Mouse (Mus musculus) limb, embryonic 12.5 days (tissue): ENCODE results near the gene Lmntd1. TPM values are rescaled to one million over a fixed set of nuclear protein-coding genes. Genes with fewer than 3 reads are reported as not detected.

Source experiments
- ATAC-seq: fragments of 200-750 bp; cut with Nextera tagmentation; 2 replicates; pipeline ENCODE4 v1.8.0; 2017; ENCODE audit warnings: low read depth, moderate TSS enrichment; ENCODE audit not compliant: insufficient number of reproducible peaks, insufficient read depth, low FRiP score, low TSS enrichment
- H3K27ac ChIP-seq: fragments of 300-500 bp; sonication (generic); 2 replicates; pipeline ENCODE4 v1.5.1; 2016; ENCODE audit warnings: mild to moderate bottlenecking, moderate library complexity
- H3K27me3 ChIP-seq: fragments of 300-500 bp; sonication (generic); 2 replicates; pipeline ENCODE4 v1.6.1; 2016; ENCODE audit warnings: mild to moderate bottlenecking, moderate library complexity
- H3K36me3 ChIP-seq: fragments of 300-500 bp; sonication (generic); 2 replicates; pipeline ENCODE4 v1.6.1; 2016; ENCODE audit warnings: mild to moderate bottlenecking, moderate library complexity
- H3K4me1 ChIP-seq: fragments of 300-500 bp; sonication (generic); replicated peaks from 2 replicates; pipeline ENCODE4 v1.6.1; 2016
- H3K4me2 ChIP-seq: fragments of 300-500 bp; sonication (generic); 2 replicates; pipeline ENCODE4 v1.6.1; 2016; ENCODE audit warnings: mild to moderate bottlenecking, moderate library complexity
- H3K4me3 ChIP-seq: fragments of 300-500 bp; sonication (generic); replicated peaks from 2 replicates; pipeline ENCODE4 v1.5.1; 2016; ENCODE audit warnings: mild to moderate bottlenecking
- H3K9ac ChIP-seq: fragments of 300-500 bp; sonication (generic); replicated peaks from 2 replicates; pipeline ENCODE4 v1.6.1; 2016; ENCODE audit warnings: mild to moderate bottlenecking, moderate library complexity
- H3K9me3 ChIP-seq: fragments of 300-500 bp; sonication (generic); 2 replicates; pipeline ENCODE4 v1.6.1; 2016; ENCODE audit warnings: mild to moderate bottlenecking, moderate library complexity
- WGBS: fragments of 180-500 bp; shearing (Covaris S2); methylation state at CpG from one replicate; pipeline ENCODE4 v1.1.7; 2016; 5-methylcytosine and 5-hydroxymethylcytosine counted together
- polyA plus RNA-seq: library from polyadenylated mRNA; unstranded; fragments of >200 nt; fragmentation: Nextera tagmentation; extraction: Ambion mirVana; gene quantifications from 2 replicates; pipeline ENCODE4 v1.2.1, GENCODE M21; 2016

The Lmntd1 gene
- polyA plus RNA-seq, 1 experiment from 2014 or later: 0.18 TPM

DNA sequence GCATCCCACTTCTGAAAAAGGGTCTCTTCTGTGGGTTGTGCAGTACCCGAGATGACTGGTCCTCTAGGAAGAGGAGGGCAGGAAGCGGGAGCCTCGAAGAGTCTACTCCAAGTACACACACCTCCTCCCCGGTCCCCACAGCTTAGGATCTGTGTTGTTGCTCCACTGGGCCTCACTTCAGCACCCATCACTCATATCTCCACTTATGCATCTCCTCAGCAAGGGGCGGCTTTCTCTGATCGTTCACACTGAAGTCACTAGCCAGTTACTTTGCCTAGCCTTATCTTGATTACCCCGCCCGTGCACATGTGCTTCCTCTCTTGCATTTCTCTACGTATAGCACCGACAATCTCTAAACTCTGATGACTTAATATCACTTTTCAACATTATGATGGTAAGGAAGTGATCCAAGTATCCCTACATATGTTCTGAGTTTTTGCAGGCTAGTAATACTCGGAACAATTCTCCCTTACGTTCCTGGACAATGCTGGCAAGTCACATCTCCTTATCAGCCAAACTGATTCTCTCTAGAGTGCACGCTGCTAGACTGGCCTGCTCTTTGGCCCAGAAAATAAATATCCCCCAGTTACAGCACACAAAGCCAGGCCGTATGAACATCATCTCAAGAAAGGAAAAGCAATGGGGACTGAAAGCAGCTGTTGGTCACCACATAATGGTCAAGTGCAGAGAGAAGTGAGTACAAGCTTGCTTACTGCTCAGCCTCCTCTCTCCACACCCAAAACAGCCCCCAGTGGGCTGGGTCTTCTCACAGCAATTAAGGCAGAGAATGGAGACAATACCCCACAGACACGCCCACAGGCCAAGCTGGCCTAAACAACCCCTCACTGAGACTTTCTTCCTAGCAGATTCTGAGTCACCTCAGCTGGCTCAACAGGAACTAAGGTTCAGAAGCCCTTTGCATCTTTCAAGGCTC lies 56.8 kb downstream of the Lmntd1 start:
- H3K4me1 ChIP-seq: no peaks in the 10 kb centered on the region
- no peaks in the 10 kb centered on the region for H3K27me3 ChIP-seq
- H3K4me2 ChIP-seq: no peak overlapping the region
- peaks cover 5% of the 10 kb centered on the region; the same call in 1 of the 2 replicates for H3K9me3 ChIP-seq
- no peak overlapping the region for H3K4me3 ChIP-seq
- 89% methylated on average over 15 of the region's 15 CpGs for WGBS
- no peak overlapping the region for H3K27ac ChIP-seq
- no peak overlapping the region for H3K9ac ChIP-seq
- H3K36me3 ChIP-seq: no peaks in the 10 kb centered on the region
- no peak for ATAC-seq

DNA sequence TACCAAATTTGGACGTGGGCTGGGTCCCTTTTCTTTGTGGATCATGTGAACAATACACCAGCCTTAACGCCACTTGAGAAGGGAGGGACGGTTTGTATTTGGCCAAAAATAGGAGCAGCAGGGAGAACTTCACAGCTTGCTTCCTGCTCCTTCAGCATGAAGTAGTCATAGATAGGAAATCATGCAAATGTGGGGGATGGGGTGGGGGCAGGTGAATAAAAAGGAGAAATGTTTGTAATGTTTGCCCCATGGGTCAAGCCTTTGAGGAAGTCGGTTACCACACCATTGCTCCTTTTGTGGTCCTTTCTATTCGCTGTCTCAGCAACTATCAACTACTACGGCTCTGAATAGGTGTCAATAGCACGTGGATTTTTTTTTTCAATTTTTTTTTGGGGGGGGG lies 60.9 kb downstream of the Lmntd1 start:
- H3K9me3 ChIP-seq: peaks cover 5% of the 10 kb centered on the region; the same call in 1 of the 2 replicates
- no peak overlapping the region for H3K4me3 ChIP-seq
- no peaks in the 10 kb centered on the region for H3K4me1 ChIP-seq
- no peaks in the 10 kb centered on the region for H3K27me3 ChIP-seq
- no peaks in the 10 kb centered on the region for H3K36me3 ChIP-seq
- H3K27ac ChIP-seq: no peak overlapping the region
- WGBS: 80% methylated on average over 7 of the region's 7 CpGs
- H3K9ac ChIP-seq: no peak overlapping the region
- ATAC-seq: no peak
- no peak overlapping the region for H3K4me2 ChIP-seq

GRCm38 (mm10) chr6:145552817-145553216 lies 61.3 kb downstream of the Lmntd1 start:
- ATAC-seq: no peak
- WGBS: 92% methylated on average over 3 of the region's 3 CpGs
- no peak overlapping the region for H3K9ac ChIP-seq
- H3K27me3 ChIP-seq: no peaks in the 10 kb centered on the region
- no peaks in the 10 kb centered on the region for H3K4me1 ChIP-seq
- H3K9me3 ChIP-seq: peaks cover 5% of the 10 kb centered on the region; the same call in 1 of the 2 replicates
- no peaks in the 10 kb centered on the region for H3K36me3 ChIP-seq
- H3K4me2 ChIP-seq: no peak overlapping the region
- no peak overlapping the region for H3K27ac ChIP-seq
- H3K4me3 ChIP-seq: no peak overlapping the region

DNA sequence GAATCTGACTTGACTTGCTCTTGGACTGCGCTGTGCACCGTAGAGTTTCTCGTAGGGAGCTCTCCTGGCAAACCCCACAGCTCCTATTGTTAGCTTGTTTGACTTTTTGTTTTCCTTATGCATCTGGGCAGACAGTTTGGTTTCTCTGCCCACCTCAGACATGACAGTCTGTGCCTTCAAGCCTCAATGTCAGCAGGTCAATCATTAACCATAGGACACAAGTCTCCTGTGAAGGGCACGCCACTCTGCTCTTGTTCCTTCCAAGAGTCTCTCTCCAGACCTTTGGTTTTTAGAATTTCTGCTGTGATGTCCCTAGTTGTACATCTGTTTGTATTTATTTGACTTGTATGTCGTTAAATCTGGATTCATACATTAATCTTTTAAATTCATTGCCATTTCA lies 63.1 kb downstream of the Lmntd1 start:
- ATAC-seq: no peak
- Histone ChIP-seq H3K27me3 (no peaks in the 10 kb centered on the region), H3K36me3 (no peaks in the 10 kb centered on the region), H3K4me2 (no peak overlapping the region), H3K4me1 (peaks cover 5% of the 10 kb centered on the region; the same call in 1 of the 2 replicates), H3K4me3 (no peak overlapping the region), H3K9me3 (peaks cover 5% of the 10 kb centered on the region; the same call in 1 of the 2 replicates), H3K9ac (no peak overlapping the region), H3K27ac (no peak overlapping the region)
- 91% methylated on average over 5 of the region's 5 CpGs for WGBS

DNA sequence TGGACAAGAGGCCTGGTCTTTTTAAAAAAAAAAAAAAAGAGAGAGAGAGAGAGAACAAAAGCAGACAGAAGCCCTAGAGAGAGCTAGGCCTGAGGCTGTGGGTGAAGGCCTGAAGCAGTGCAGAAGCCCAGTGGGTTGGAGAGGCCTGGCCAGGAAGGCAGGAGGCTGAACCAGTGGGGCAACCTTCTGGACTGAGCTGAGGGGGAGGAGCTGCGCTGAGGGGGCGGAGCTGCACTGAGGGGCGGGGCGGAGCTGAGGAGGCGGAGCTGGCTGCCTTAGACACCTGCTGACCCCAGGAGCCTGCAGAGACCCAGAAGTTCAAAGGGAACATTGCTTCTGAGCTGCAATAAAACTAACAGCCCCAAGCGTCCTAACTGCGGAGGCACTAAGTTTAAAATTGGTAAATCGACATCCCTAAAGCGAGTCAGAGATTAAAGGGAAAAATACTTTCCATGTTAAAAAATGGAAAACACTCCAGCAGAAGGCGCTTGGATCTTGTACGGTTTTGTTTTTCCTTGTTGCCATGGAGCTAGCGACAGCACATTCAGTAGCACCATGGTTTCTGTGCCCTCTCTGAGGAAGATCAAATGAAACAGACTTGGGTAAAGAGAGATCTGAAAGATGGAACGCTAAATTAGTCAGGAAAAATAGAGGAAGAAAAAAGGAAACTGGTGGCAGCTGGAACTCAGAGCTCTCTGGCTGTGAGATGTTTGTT lies 68.0 kb downstream of the Lmntd1 start:
- Histone ChIP-seq H3K4me1 (peaks cover 19% of the 10 kb centered on the region), H3K4me3 (no peak overlapping the region), H3K27ac (peak overlapping the region; percentile 73; the same call in 1 of the 2 replicates), H3K9ac (no peak overlapping the region), H3K27me3 (no peaks in the 10 kb centered on the region), H3K36me3 (no peaks in the 10 kb centered on the region), H3K9me3 (peaks cover 10% of the 10 kb centered on the region), H3K4me2 (no peak overlapping the region)
- 0 out of 2 replicates have a peak, but pooled peaks have one; percentile 44 for ATAC-seq
- WGBS: 11% methylated on average over 13 of the region's 13 CpGs

GRCm38 (mm10) chr6:145544838-145545237 lies 69.3 kb downstream of the Lmntd1 start:
- no peaks in the 10 kb centered on the region for H3K36me3 ChIP-seq
- no peak overlapping the region for H3K4me3 ChIP-seq
- WGBS: 85% methylated on average over 2 of the region's 2 CpGs
- peaks cover 10% of the 10 kb centered on the region for H3K9me3 ChIP-seq
- H3K9ac ChIP-seq: no peak overlapping the region
- no peak; the same call in 1 of the 2 replicates for ATAC-seq
- no peaks in the 10 kb centered on the region for H3K27me3 ChIP-seq
- H3K4me2 ChIP-seq: no peak overlapping the region
- H3K4me1 ChIP-seq: peaks cover 19% of the 10 kb centered on the region
- H3K27ac ChIP-seq: peak overlapping the region; percentile 7; the same call in 1 of the 2 replicates

DNA sequence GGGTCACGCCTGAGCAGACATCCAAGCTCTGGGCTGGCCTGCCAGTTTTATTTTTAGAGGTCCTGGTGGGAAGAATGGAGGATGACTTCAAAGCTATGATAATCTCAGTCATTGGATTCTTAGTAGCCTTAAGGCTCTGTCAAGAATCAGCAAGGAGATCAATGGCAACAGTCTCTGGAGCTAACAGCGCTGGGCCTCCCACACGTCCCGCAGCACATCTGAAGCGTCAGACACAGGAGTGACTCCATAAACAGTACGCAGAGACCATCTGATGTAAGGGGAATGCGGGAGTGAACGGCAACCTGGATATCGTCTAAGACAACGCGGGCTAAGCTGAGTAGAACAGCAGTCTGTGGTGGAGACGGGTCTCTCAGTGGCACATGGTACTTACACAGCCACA lies 69.8 kb downstream of the Lmntd1 start:
- Histone ChIP-seq H3K27ac (no peak overlapping the region), H3K36me3 (no peaks in the 10 kb centered on the region), H3K4me2 (no peak overlapping the region), H3K9ac (no peak overlapping the region), H3K4me3 (no peak overlapping the region), H3K4me1 (peaks cover 22% of the 10 kb centered on the region), H3K9me3 (peaks cover 10% of the 10 kb centered on the region), H3K27me3 (no peaks in the 10 kb centered on the region)
- WGBS: 70% methylated on average over 12 of the region's 12 CpGs
- no peak for ATAC-seq

DNA sequence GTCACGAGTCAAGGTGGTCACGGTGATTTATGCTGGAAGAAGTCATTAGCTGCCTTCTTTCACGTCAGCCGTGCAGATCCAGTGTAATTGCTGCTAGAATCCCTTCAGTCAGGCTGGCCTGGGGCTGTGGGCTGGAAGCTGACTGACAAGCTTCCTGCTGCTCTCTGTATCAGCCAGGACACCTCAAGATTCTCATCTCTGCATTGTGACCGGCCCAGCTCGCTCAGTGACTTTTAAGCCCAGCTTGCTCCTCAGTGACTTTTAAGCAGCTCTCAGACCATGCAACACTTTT lies 74.6 kb downstream of the Lmntd1 start:
- WGBS: 42% methylated on average over 6 of the region's 6 CpGs
- H3K4me1 ChIP-seq: peaks cover 14% of the 10 kb centered on the region; the same call in 1 of the 2 replicates
- 0 out of 2 replicates have a peak overlapping the region, but pooled peaks have one; percentile 2 for H3K27ac ChIP-seq
- H3K9ac ChIP-seq: no peak overlapping the region
- H3K36me3 ChIP-seq: no peaks in the 10 kb centered on the region
- H3K4me3 ChIP-seq: no peak overlapping the region
- H3K4me2 ChIP-seq: no peak overlapping the region
- H3K27me3 ChIP-seq: no peaks in the 10 kb centered on the region
- ATAC-seq: no peak
- H3K9me3 ChIP-seq: peaks cover 10% of the 10 kb centered on the region

DNA sequence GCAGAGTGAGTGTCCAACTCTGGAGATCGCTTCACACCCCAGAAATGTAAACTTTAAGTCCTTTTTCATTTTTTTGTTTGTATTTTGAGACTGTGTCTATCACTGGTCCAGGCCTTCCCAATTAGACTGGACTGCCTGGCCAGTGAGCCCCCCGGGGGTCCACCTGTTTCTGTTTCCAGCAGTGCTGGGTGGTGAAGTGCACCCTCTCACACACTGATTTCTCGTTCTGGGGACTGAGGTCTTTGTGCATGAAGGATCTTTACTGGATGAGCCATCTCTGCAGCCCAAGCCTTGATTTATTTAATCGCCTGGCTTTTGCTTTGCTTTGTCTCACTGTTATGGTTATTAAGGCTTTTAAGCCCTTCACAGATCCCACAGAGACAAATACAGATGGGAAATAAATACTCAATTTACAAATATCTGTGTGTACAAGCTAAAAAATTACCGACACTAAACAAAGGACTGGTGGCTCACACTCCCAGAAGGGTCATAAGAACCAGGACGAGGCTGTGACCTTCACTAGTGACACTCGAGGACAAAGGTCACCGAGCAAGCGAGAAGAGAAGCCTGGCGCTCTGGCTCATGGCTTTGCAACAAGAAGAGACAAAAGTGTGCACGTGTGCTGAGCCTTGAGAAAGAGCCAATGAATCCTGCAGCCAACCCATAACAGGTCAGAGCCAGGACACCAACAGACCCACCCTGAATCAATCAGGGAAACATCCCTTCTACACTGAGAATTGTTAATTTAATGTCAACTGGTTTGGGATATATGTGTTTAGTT lies 75.1 kb downstream of the Lmntd1 start:
- WGBS: 52% methylated on average over 11 of the region's 11 CpGs
- ATAC-seq: no peak
- H3K27me3 ChIP-seq: no peaks in the 10 kb centered on the region
- H3K4me2 ChIP-seq: no peak overlapping the region
- no peak overlapping the region for H3K9ac ChIP-seq
- no peaks in the 10 kb centered on the region for H3K36me3 ChIP-seq
- peaks cover 10% of the 10 kb centered on the region for H3K9me3 ChIP-seq
- no peak overlapping the region for H3K4me3 ChIP-seq
- 0 out of 2 replicates have a peak overlapping the region, but pooled peaks have one; percentile 2 for H3K27ac ChIP-seq
- peaks cover 14% of the 10 kb centered on the region; the same call in 1 of the 2 replicates for H3K4me1 ChIP-seq

GRCm38 (mm10) chr6:145530464-145530863 lies 83.7 kb downstream of the Lmntd1 start:
- WGBS: 72% methylated on average over 3 of the region's 3 CpGs
- Histone ChIP-seq H3K9ac (no peak overlapping the region), H3K9me3 (no peaks in the 10 kb centered on the region), H3K27ac (no peak overlapping the region), H3K4me3 (no peak overlapping the region), H3K36me3 (no peaks in the 10 kb centered on the region), H3K4me2 (no peak overlapping the region), H3K4me1 (no peaks in the 10 kb centered on the region), H3K27me3 (no peaks in the 10 kb centered on the region)
- ATAC-seq: no peak

GRCm38 (mm10) chr6:145523337-145523736 lies 90.8 kb downstream of the Lmntd1 start:
- ATAC-seq: no peak
- H3K27ac ChIP-seq: no peak overlapping the region
- no peaks in the 10 kb centered on the region for H3K27me3 ChIP-seq
- 90% methylated on average over 9 of the region's 9 CpGs for WGBS
- H3K9ac ChIP-seq: no peak overlapping the region
- no peak overlapping the region for H3K4me3 ChIP-seq
- 0 out of 2 replicates have a peak, but pooled peaks cover 4% of the 10 kb centered on the region for H3K9me3 ChIP-seq
- no peaks in the 10 kb centered on the region for H3K36me3 ChIP-seq
- no peaks in the 10 kb centered on the region for H3K4me1 ChIP-seq
- H3K4me2 ChIP-seq: no peak overlapping the region
